Mouse (Mus musculus): ENCODE measurements at regions not wholly inside any gene's neighbourhood (a gene's known extent, or its start where the extent isn't known, plus 50 kb on each side); places are given as distances from the start of the nearest gene placed in this dataset.
"Not testable (repeated sequence)": the region's sequence is repeated elsewhere in the genome, so short reads cannot be mapped to it uniquely, and the experiment has no call there.

- not testable (repeated sequence) for DNase-seq
These were observed 65.4 kb upstream of the B3galnt2 start for GRCm38 (mm10) chr13:13888847-13889246.

- peak; percentile 90 to 94 for DNase-seq
These were observed 64.8 kb upstream of the B3galnt2 start for GRCm38 (mm10) chr13:13889297-13890120.

DNA sequence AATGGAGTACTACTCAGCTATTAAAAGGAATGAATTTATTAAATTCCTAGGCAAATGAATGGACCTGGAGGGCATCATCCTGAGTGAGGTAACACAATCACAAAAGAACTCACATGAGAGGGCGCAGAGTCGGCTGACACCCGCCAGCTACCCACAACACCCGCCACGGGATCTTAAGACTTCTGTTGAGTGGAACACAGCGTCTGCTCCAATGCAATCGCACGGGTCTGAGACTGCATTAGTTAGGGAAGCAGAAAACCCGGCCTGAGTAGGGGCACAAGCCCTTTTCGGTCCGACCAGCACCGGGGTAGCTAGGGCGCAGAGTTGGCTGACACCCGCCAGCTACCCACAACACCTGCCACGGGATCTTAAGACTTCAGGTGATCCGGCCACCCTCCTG lies 52.1 kb upstream of the B3galnt2 start:
- DNase-seq, result not testable (repeated sequence)

Measured in cerebellum, postnatal 25 days (tissue).